Mouse (Mus musculus) mammary gland, adult 2 months (tissue): ENCODE results near the gene BC061212. TPM values are rescaled to one million over a fixed set of nuclear protein-coding genes. Genes with fewer than 3 reads are reported as not detected.

Experiments
- polyA plus RNA-seq: library from polyadenylated mRNA; depleted of rRNA; stranded (reverse); fragments of >200 nt; gene quantifications from 2 replicates; pipeline ENCODE4 v1.2.3, GENCODE M21; 2012; ENCODE audit warnings: low replicate concordance; rRNA removed

The BC061212 gene
- polyA plus RNA-seq = not detected in 2 replicates

DNA sequence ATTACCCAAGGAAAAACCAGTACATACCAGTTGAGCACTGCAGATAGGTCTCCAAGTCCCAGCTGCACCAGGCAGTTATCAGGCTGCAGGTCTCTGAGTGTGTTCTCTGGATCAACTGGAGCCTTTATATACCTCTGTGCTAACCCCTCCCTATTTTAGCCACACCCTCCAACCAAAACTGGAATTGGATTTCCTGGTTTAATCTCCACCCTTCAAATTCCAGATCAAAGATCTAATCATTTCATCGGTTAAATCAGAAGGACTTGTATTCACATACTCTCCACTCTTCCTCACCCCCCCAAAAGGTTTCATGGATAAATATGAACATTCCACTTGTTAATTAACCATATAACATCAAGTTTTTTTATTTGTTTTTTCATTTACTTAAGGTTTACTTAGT is at the start of gene BC061212:
TSS of gene BC061212 (minus strand) at position 101 of the 400 bp plus-strand sequence.

DNA sequence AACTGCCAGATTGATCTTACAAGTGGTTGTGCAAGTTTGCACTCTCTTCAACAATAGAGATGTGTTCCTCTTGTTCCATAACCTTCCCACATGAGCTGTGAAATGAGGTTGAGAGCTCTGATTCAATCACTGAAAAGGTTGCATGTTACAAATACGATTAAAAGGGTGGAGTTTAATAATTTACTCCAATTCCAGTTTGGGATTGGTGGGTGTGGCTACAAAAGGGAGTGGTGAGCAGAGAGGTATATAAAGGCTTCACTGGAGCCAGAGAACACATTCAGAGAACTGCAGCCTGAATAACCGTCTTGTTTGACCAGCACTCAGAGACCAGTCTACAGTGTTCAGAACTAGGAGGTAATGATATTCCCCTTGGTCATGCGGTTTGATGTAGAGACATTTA is 5.7 kb upstream of the BC061212 start, which contains the start of gene Gm6351:
TSS of gene Gm6351 (plus strand) at position 301 of the 400 bp plus-strand sequence.

Other genes starting within 250 kb of the BC061212 start
- gene Gm7792, start 226.8 kb downstream of the BC061212 start, polyA plus RNA-seq = not detected in 2 replicates
- gene Gm16429, start 141.5 kb downstream of the BC061212 start, polyA plus RNA-seq = not detected in 2 replicates
- not detected in 2 replicates for gene Gm6351, start 5.8 kb upstream of the BC061212 start, polyA plus RNA-seq
- gene Gm3106, start 147.5 kb upstream of the BC061212 start, polyA plus RNA-seq = not detected in 2 replicates
- not detected in 2 replicates for gene A430089I19Rik, start 236.3 kb upstream of the BC061212 start, polyA plus RNA-seq
- not detected in 2 replicates for gene Gm6502, start 243.9 kb upstream of the BC061212 start, polyA plus RNA-seq